Mouse (Mus musculus) kidney, postnatal 0 days (tissue): Measurements from ENCODE around the gene Nup210l. TPM values are rescaled to one million over a fixed set of nuclear protein-coding genes. Genes with fewer than 3 reads are reported as not detected.

Source experiments
- ATAC-seq: fragments of 200-750 bp; cut with Nextera tagmentation; replicated peaks from 2 replicates; pipeline ENCODE4 v1.8.0; 2017; ENCODE audit warnings: low read depth, moderate number of reproducible peaks, moderate TSS enrichment, moderate library complexity; ENCODE audit not compliant: low FRiP score
- DNase-seq: peaks from one replicate; pipeline ENCODE4 v3.0.0-alpha.2; 2016; ENCODE audit warnings: low spot score
- H3K27ac ChIP-seq: fragments of 300-500 bp; sonication (generic); 2 replicates; pipeline ENCODE4 v1.5.1; 2014; ENCODE audit warnings: mild to moderate bottlenecking
- H3K27me3 ChIP-seq: fragments of 300-500 bp; sonication (generic); 2 replicates; pipeline ENCODE4 v1.6.1; 2014; ENCODE audit warnings: low read length, mixed read lengths; ENCODE audit not compliant: insufficient read depth
- H3K36me3 ChIP-seq: fragments of 300-500 bp; sonication (generic); 2 replicates; pipeline ENCODE4 v1.6.1; 2014; ENCODE audit warnings: low read length, mixed read lengths; ENCODE audit not compliant: insufficient read depth
- H3K4me1 ChIP-seq: fragments of 300-500 bp; sonication (generic); replicated peaks from 2 replicates; pipeline ENCODE4 v1.6.1; 2014; ENCODE audit warnings: antibody characterized with exemption, low read length, mixed read lengths; ENCODE audit not compliant: insufficient read depth
- H3K4me2 ChIP-seq: fragments of 300-500 bp; sonication (generic); 2 replicates; pipeline ENCODE4 v1.6.1; 2014; ENCODE audit warnings: mild to moderate bottlenecking, low read length, moderate library complexity, mixed read lengths
- H3K4me3 ChIP-seq: fragments of 300-500 bp; sonication (generic); replicated peaks from 2 replicates; pipeline ENCODE4 v1.5.1; 2014; ENCODE audit warnings: low read depth, low read length
- H3K9ac ChIP-seq: fragments of 300-500 bp; sonication (generic); 2 replicates; pipeline ENCODE4 v1.6.1; 2014; ENCODE audit warnings: low read depth, low read length
- H3K9me3 ChIP-seq: fragments of 300-500 bp; sonication (generic); replicated peaks from 2 replicates; pipeline ENCODE4 v1.6.1; 2016; ENCODE audit warnings: low read length, inconsistent platforms, mixed read lengths
- CTCF ChIP-seq: IDR thresholded peaks from 2 replicates; pipeline ENCODE4 v1.5.1; 2016; ENCODE audit warnings: antibody characterized with exemption, low read depth, mild to moderate bottlenecking, moderate library complexity
- WGBS: fragments of 180-500 bp; shearing (Covaris S2); extraction: QIAGEN DNeasy Blood & Tissue Kit; methylation state at CpG from one replicate; pipeline ENCODE4 v1.1.7; 2014; 5-methylcytosine and 5-hydroxymethylcytosine counted together
- polyA plus RNA-seq: library from polyadenylated mRNA; unstranded; fragments of >200 nt; fragmentation: Nextera tagmentation; extraction: Ambion mirVana; gene quantifications from 2 replicates; pipeline ENCODE4 v1.2.1, GENCODE M21; 2015

Gene Nup210l
- polyA plus RNA-seq, 1 experiment from 2014 or later, result 0.12 TPM

GRCm38 (mm10) chr3:90081365-90082240 lies 22.3 kb upstream of the Nup210l start:
- Histone ChIP-seq H3K36me3 (0 out of 2 replicates have a peak, but pooled peaks cover 2% of the 10 kb centered on the region), H3K9ac (peak overlapping the region; percentile 13; the same call in 1 of the 2 replicates), H3K4me3 (peak overlapping the region; percentile 89), H3K9me3 (no peaks in the 10 kb centered on the region), H3K27me3 (no peaks in the 10 kb centered on the region), H3K4me2 (peak overlapping the region; percentile 68), H3K4me1 (peaks cover 42% of the 10 kb centered on the region), H3K27ac (peak overlapping the region; percentile 63)
- 59% methylated on average over 5 of the region's 5 CpGs for WGBS
- ATAC-seq, result no peak
- peak; percentile 43 for DNase-seq
- peak; percentile 38; the same call in 1 of the 2 replicates for TF ChIP-seq CTCF

DNA sequence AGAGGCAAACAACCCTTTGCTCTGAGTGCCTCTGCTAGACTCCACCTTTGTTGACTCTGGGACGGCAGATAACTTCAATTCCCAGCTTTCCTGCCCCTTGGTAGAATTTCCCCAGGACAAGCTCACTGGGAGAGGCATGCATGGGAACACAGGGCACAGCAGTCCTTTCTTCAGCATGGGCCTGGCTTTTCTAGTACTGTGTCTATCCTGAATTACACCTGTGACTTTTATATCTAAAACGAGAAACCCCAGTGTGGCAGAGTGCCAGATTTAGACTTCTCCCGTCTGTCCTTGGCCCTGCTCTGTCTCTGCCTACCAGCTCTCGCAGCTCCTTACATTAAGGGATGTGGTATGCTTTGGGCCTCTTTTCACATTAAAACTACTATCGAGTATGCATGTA lies 20.9 kb upstream of the Nup210l start:
- no peak for TF ChIP-seq CTCF
- peak overlapping the region; percentile 1; the same call in 1 of the 2 replicates for H3K9ac ChIP-seq
- no peaks in the 10 kb centered on the region for H3K27me3 ChIP-seq
- ATAC-seq (no peak), DNase-seq (no peak)
- no peak overlapping the region for H3K4me3 ChIP-seq
- peaks cover 16% of the 10 kb centered on the region for H3K36me3 ChIP-seq
- H3K9me3 ChIP-seq, result no peaks in the 10 kb centered on the region
- peak overlapping the region; percentile 68; the same call in 1 of the 2 replicates for H3K4me2 ChIP-seq
- WGBS, result 27% methylated on average over 5 of the region's 5 CpGs
- H3K27ac ChIP-seq, result peak overlapping the region; percentile 51
- H3K4me1 ChIP-seq, result peaks cover 39% of the 10 kb centered on the region

DNA sequence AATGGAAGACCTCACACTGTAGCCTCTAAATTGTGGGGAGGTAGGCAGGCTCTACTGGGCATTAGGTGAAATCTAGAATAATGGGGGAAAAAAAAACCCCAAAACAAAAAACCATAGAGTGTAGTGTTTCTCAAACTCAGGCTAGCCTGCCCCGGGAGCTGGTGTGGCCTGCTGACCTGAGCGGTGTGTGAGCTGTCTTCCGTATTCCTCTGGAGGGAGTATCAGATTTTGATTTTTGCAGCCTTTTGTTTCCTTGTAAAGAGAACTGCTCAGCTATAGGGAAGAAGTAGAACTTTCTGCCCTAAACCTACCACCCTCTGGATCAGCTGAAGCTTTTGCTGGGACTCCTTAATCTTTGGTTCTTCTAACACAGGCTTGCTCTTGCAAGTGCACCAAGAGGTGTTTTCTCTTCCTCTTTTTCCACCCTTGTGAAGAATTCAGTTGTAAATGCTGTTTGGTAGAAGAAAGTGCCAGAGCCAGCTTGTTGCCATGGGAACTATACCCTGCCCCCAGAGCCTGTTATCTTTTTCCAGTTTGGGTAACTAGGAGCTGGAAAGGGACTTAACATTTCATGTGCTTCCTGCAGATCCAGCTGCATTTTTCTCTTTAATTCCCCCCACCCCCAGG lies 20.1 kb upstream of the Nup210l start:
- H3K4me3 ChIP-seq, result no peak overlapping the region
- peaks cover 39% of the 10 kb centered on the region for H3K4me1 ChIP-seq
- H3K27me3 ChIP-seq, result no peaks in the 10 kb centered on the region
- TF ChIP-seq CTCF, result no peak
- ATAC-seq, result no peak
- H3K27ac ChIP-seq, result peak overlapping the region; percentile 51; the same call in 1 of the 2 replicates
- peak; percentile 53 for DNase-seq
- peaks cover 23% of the 10 kb centered on the region for H3K36me3 ChIP-seq
- H3K9me3 ChIP-seq, result no peaks in the 10 kb centered on the region
- WGBS, result 28% methylated on average over 3 of the region's 3 CpGs
- peak overlapping the region; percentile 68; the same call in 1 of the 2 replicates for H3K4me2 ChIP-seq
- peak overlapping the region; percentile 1; the same call in 1 of the 2 replicates for H3K9ac ChIP-seq

DNA sequence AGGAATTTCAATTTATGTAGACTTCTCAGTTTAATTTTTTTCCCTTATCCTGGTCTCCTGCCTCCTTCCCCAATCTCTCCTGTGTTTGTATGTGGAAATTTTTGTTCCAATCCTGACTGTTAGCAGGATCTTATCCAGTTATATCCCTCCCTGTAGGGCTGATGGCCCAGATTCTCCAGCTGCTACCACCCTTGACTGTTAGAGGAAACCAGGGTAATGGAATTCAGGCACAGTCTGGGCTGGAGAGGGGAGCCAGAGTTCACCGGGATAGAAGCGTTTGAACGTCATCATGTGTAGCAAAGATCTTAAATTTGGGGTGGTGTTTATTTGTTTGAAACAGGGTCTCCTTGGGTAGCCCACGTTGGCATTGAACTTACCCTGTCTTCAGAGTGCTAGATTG lies 19.1 kb upstream of the Nup210l start:
- ATAC-seq, result no peak
- no peak overlapping the region for H3K4me2 ChIP-seq

DNA sequence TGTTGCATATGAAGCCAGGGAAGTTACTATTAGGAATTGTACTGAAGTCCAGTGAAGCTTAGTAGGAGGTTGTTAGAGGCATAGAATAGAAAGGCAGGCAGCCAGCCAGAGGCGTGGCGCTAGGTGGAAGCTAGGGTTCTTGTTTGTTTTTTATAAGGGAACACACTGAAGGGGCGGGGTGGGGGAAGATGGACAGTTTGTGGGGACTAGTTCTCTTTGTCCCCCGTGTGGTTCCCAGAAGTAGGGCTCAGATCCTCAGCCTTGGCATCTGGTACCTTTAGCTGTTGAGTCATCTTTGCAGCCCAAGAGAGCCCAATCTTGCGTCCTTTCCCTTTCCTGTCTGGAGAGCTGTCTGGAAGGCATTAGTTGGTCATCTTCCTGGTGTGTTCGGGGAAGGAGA lies 18.7 kb upstream of the Nup210l start:
- 81% methylated on average over 6 of the region's 6 CpGs for WGBS
- no peaks in the 10 kb centered on the region for H3K9me3 ChIP-seq
- no peak overlapping the region for H3K27ac ChIP-seq
- no peak for ATAC-seq
- H3K27me3 ChIP-seq, result no peaks in the 10 kb centered on the region
- DNase-seq, result no peak
- no peak overlapping the region for H3K9ac ChIP-seq
- no peak overlapping the region for H3K4me2 ChIP-seq
- H3K4me1 ChIP-seq, result peaks cover 39% of the 10 kb centered on the region
- no peak overlapping the region for H3K4me3 ChIP-seq
- TF ChIP-seq CTCF, result no peak
- H3K36me3 ChIP-seq, result peaks cover 36% of the 10 kb centered on the region

More for the DNA sequence above, 19.1 kb upstream of the Nup210l start:
- H3K4me1 ChIP-seq, result peaks cover 39% of the 10 kb centered on the region
- H3K9me3 ChIP-seq, result no peaks in the 10 kb centered on the region
- WGBS, result 62% methylated on average over 4 of the region's 4 CpGs
- TF ChIP-seq CTCF, result no peak
- DNase-seq, result no peak
- peaks cover 31% of the 10 kb centered on the region for H3K36me3 ChIP-seq
- no peak overlapping the region for H3K4me3 ChIP-seq
- no peak overlapping the region for H3K9ac ChIP-seq
- no peaks in the 10 kb centered on the region for H3K27me3 ChIP-seq
- peak overlapping the region; percentile 25; the same call in 1 of the 2 replicates for H3K27ac ChIP-seq

GRCm38 (mm10) chr3:90086068-90086467 lies 17.9 kb upstream of the Nup210l start:
- no peak for TF ChIP-seq CTCF
- H3K9me3 ChIP-seq, result no peaks in the 10 kb centered on the region
- 86% methylated on average over 5 of the region's 5 CpGs for WGBS
- no peak overlapping the region for H3K4me2 ChIP-seq
- no peak overlapping the region for H3K27ac ChIP-seq
- peaks cover 36% of the 10 kb centered on the region for H3K4me1 ChIP-seq
- no peaks in the 10 kb centered on the region for H3K27me3 ChIP-seq
- no peak for ATAC-seq
- no peak overlapping the region for H3K4me3 ChIP-seq
- peaks cover 44% of the 10 kb centered on the region for H3K36me3 ChIP-seq
- DNase-seq, result no peak
- no peak overlapping the region for H3K9ac ChIP-seq
